Mouse (Mus musculus) urinary bladder, postnatal 4 days (tissue): ENCODE measurements around the gene Clk1.
"Not testable (repeated sequence)": the region's sequence is repeated elsewhere in the genome, so short reads cannot be mapped to it uniquely, and the experiment has no call there.

Source experiments
- DNase-seq, 2 experiments: peaks; one replicate each; pipeline ENCODE4 v3.0.0; 2021 to 2022; ENCODE audit warnings: low spot score in 2 of 2

The Clk1 gene

DNA sequence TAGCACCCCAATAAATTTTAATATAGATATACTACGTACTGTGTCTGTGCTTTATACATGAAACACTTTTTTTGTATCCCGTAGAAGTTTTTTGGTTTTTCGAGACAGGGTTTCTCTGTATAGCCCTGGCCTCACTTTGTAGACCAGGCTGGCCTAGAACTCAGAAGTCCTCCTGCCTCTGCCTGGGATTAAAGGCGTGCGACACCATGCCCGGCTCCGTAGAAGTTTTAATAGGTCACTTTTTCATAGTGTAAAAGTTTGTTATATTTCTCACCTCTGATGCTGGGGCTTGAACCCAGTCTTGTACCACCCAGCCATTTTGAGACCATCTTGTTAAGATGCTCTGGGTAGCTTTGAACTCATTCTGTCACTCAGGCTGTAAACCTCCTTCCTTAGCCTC, 16.5 kb downstream of the Clk1 start:
- DNase-seq = no peak

DNA sequence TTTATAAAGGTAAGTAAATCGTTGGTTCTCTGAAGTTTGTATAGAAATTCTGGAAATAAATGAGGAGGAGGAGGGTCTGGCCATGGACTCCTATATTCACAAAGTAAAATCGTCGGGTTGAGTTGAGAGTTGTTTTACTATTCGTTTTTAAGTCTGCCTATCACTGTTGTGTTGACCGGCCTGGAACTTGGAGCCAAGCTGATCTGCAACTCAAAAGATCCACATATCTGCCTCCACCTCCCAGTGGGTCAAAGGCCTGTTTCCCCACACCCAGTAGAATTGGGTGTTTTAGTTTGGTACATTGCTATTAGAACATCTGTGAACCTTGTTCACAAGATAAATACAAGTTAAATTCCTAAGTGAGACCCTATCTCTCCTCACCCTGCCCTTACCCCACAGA, 20.1 kb downstream of the Clk1 start:
- DNase-seq = no peak

DNA sequence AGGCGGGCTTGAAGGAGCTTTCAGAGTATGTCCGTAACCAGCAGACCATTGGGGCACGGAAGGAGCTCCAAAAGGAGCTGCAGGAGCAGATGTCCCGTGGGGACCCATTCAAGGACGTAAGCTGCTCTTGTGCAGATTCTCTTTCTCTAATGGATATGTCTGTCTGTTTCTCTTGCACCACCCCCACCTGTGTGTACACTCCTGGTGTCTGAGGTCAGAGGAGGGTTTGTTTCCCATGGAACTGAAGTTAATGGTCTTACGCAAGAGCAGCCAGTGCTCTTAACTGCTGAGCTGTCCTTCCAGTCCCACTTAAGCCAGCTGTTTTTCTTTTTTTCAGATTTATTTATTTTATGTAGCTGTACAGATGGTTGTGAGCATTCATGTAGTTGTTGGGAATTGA, 22.5 kb downstream of the Clk1 start:
- no peak for DNase-seq

DNA sequence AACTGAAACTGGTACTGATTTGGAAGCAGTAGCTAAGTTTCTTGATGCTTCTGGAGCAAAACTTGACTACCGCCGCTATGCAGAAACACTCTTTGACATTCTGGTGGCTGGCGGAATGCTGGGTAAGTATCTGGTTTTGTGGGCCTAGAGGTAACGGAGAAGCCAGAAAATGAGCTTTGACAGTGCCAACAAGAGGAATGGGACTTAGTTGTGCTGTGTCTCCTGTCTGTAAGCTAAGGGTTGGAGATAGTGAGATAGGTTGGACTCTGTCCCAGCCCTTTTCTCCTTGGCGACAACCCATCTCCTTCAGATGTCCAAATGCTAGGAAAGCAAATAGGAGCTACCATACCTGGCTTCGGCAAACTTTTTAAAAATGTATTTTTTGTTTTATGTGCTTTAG, 26.1 kb downstream of the Clk1 start:
- no peak for DNase-seq

DNA sequence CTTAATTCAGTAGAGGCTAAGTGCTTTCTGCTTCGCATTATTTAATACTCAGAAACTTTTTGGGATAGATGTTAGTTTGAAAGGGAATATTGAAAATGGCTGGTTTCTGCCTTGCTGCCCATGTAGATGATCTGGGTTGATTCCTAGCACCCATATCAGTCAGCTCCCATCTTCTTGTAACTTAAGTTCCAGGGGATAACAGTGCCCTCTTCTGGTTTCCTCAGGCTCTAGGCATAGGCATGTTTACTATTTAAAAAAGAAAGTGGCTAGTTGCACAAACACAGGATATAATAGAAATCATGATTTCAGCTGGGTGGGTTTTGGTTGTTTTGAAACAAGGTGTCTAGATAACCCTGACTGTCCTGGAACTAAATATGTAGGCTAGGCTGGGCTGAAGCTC, 27.7 kb downstream of the Clk1 start:
- no peak for DNase-seq

DNA sequence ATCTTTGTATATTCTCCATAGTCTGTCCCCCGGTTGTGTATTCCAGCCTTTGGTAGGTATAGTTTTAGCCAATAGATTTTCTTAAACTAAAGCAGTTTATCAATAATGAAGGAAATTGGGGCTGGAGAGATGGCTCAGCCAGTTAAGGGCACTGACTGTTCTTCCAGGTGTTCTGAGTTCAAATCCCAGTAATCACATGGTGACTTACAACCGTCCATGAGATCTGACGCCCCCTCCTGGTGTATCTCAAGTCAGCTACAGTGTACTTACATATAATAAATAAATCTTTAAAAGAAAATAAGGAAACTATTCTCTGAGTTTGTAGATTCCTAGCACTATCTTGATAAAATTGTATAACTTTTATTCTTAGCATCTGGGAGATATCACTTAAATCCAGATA, 28.5 kb downstream of the Clk1 start:
- DNase-seq = no peak

DNA sequence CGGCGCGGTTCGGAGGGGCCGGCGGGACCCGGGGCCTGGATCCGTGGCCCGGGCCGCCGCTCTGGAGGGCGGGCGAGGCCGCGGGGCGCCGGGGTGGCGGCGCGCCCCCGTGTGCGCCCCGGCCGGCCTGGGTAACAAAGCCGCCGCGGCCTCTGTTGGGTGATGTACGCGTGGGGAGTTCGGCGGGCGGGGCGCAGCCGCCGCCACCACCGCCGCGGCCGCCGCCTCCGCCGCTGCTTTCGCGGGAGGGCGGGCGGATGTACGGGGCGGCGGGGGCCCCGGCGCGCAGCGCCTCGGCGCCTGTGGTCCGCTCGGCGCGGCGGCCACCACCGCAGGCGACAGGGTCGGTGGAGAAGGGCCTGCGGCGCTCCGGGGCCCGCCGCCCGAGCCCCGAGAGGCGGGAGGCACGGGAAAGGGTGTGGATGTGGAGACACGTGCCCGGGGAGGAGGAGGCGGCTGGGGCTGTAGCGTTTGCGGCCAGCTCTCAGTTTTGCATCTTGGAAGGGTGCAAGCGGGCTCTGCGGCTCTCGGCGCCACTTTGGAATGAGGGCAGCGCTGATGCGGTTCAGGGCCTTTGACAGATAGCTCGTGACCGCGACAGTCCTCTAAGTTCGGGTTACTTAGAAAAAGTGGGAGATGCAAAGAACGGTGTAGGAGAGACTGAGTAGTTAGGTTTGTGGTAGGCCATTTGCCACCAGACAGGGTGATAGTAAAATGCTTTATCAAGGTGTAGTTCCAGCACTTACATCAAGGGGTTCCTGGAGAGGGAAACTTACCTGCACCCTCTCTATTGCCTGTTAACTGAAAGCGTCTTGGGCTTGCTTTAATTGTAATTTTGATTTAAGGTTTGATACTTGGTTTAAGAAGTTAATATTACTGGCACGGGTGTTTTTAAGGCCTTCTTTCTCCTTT, 30.3 kb downstream of the Clk1 start:
- peak; percentile 41 to 63 for DNase-seq

DNA sequence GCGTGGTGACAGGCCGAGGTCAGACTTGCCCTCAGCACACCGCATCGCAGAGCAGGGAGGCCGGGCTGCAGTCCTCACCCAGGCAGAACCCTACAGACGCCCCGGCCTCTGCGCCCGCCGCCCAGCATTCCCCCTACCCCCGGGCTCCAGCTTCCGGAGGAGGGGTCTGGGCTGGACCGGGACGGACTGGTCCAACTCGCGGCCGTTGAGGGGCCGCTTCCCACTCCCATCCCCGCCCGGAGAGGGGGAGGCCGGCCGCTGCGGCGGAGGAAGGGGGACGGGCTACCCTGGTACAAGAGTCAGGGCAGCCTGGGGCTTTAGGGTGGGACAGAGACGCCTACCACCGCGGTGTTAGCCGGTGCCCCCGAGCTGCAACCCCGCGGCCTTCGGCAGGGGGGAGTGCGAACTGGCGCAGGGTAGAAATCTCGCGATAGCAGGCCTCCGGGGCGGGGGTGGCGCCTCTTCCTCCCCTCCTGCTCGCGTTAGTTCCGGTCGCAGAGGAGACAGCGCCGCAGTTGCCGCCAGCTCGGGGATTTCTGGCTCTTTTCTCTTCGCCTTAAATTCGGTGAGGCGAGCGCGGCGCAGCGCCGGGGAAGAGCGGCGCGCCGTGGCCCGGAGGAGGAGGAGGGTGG, 31.1 kb downstream of the Clk1 start, which contains the start of gene Bzw1:
TSS of gene Bzw1 (plus strand) at position 247 of the 632 bp plus-strand sequence.
- DNase-seq = peak; percentile 92 to 95

DNA sequence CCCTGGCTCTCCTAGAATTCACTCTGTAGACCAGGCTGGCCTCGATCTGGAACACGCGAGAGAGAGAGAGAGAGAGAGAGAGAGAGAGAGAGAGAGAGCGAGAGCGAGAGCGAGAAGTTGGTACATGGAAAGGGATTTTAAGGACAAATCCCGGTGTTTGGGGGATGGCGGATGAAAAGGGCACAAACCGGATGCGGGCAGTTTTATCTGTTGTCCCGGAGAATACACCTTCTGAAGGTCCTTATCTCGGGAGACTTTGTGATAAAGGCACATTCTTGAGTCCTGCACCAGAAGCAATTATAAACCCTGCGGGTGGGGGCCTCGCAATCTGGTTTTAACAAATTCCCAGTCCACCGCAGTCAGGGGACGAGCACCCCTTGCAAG, 31.6 kb downstream of the Clk1 start:
- no peak for DNase-seq

DNA sequence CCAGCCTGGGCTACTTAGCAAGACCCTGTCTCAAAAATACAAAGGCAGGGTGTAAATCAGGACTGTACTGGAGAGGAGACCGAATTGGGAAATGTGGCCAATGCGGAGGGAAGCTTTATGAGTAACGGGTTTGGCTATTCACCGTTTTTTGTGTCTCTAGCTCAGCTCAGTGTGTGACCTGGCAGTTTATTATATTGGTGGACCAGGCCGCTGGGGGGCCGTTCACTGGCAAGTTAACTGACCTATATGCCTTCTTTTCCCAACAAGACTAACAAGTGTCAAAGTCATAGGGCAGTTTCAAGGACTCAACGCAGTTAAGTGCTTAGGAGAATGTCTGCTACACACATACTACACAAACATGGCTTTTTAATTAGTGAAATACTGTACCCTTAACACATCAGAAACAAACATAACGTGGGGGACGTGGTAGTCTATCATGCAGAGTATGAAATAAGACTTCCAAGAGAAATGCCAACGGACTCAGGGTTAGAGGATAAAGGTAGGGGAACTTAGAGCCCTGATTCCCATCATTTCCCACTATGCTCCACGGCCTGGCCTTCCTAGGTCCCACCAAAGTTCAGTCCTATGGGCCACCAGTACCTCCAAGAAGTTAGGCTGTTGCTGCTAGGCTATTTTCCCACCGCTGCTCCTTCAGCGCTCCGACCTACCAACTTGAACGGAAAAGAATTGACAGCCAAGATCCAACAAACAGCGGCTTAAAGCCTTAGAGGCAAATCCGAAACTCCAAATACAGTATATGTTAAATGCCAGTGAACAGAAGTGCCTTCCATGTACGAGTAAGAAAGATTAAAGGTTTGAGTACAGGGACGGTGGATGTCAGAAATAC, 32.2 kb downstream of the Clk1 start:
- DNase-seq = no peak

DNA sequence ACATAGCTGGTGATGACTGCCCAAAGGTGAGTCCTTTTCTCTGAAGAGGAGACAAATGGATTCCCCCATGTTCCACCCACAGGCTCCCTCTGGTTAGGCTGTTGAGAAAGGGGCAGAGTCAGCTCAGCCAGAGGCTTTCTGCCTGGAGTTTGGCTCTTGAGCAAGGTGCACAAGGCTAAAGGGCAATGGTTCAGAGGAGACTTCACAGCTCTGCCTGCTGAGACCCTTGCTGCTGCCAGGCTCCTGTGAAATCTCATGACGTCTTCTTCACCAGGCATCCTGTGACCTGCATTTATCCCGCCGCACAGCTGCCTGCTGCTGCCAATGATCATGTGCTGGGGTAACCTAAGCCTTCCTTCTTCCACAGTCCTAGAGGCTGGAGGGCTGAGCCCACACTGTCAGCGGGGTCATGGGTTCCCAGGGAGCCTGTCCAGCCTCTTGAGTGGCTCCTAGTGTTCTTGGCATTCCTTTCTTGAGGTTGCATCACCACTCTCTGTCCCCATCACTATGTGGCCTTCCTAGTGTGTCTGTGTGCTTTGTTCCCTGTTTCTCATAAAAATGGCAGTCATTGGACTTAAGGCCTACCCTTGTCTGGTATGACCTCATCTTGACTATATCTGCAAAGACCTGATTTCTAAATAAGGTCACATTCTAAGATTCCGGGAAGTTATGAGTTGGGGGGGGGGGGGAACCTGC, 41.1 kb downstream of the Clk1 start:
- no peak for DNase-seq

DNA sequence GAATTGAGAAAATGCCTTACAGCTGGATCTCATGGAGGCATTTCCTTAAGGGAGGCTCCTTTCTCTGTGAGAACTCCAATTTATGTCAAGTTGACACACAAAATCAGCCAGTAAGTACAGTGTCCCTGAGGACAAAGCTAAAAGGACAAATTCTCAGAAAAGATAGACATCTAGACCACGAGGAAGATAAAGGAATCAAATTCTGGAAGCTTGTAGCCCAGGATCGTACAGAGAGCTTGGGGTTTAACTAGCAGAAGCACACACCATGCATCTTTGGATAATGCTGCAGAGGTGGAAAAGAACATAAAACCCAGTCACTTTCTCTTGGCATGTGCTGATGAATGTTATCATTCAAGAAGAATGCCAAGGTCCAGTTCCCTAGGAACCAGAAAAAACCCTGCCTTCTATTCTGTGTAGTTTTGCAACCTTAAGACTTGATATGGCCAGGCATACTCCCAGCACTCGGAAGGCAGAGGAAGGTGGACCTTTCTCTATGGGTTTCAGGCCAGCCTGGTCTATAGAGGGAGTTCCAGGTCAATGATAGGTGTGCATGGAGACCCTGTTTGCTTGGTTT, 48.2 kb downstream of the Clk1 start:
- DNase-seq = no peak

DNA sequence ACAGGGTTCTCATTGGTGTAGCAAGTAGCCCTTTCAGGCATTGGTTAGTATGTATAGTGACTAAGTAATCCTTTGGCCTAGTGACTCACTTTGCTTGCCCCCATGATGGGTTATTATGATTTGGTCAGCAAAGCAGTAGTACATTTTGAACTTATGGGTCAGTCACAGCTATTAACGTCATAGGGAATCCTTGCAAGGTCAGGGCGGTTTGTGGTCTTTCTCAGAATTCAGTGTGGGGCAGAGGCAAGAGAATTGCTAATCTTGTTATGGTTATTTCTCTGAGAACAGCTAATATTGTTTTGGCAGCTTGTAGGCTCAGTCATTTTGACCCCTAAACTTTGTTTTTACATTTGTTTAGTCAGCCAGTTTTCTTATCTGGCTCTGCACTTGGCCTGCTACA, 49.6 kb downstream of the Clk1 start:
- DNase-seq = not testable (repeated sequence)

DNA sequence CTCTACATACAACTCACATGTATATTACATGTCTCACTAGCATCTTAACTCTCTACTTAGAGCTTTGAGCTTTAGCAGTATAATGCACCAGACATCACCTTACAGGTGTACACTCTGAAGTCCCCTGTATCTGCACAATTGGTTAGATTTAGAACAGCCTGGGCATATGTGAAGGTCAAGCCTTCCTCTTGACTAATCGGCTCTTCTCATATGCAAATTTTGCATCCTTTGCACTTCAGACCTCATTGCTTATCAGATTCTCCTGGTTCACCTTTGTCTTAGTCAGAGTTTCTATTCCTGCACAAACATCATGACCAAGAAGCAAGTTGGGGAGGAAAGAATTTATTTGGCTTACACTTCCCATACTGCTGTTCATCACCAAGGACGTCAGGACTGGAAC, 54.1 kb downstream of the Clk1 start:
- no peak for DNase-seq

DNA sequence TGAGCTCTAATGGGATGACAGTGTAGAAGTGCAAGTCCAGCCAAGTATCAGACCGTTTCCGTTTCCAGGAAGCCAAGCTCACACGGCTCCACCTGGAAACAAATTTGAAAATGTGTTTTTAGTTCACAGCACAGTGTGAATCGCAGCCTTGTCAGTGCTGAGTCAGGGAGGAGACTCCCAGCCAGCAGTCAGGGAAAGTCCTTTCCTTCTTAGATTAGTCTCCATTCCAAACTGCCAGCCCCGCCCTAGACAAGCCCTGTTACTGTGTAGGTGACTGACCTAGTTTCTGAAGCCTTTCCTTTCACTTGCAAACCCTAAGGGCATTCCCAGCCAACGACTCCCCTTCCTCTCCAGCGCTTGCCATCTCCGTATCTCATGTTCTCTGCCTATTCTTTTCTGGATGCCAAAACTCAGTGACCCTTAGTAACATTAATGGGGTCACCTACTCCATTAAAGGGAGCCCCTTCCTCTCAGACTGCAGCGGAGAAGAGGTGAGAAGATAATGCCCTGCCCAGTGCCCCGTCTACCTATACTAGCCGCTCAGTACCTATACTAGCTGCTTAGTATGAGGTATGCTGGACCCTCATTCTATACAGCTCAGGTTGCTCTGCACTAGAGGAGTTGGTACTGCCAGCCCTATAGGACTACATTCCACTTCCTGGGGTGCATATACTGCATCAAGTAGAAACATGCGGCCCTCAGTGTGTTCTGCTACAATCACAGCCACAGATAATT, 57.0 kb downstream of the Clk1 start:
- no peak for DNase-seq

DNA sequence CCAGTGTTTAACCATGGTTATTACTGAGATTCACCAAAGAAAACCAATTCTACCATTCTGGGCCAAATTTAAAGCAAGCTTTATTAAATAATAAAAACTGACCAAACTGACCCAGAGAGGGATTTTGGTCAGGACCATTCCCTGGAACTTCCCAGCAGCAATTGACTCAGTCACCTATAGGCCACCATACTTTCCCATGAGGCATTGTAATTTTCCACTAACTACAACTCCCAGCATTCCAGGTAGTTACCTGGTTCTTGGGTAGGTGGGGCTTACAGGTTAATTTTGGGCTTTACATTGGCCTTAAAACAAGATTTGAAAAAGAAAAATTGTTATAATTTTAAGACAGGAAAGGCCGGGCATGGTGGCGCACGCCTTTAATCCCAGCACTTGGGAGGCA, 58.0 kb downstream of the Clk1 start:
- no peak for DNase-seq

DNA sequence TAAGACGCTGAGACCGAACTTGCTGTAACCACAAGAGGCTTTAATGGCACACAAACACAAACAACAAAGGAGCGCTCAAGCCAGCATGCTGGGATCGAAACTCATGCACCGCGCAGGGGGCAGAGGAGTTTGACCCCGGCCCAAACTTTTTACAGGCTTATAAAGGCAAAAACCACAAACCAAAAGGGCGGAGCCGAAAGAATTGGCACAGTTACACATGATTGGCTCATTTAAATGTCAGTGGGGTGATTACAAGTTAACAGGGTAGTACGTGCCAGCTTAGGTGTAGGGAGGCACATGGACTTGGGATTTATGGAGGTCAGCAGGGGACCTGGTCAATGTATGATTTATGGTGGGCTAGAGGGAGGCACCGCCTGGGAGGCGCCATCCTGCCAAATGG, 59.3 kb downstream of the Clk1 start:
- DNase-seq = no peak

DNA sequence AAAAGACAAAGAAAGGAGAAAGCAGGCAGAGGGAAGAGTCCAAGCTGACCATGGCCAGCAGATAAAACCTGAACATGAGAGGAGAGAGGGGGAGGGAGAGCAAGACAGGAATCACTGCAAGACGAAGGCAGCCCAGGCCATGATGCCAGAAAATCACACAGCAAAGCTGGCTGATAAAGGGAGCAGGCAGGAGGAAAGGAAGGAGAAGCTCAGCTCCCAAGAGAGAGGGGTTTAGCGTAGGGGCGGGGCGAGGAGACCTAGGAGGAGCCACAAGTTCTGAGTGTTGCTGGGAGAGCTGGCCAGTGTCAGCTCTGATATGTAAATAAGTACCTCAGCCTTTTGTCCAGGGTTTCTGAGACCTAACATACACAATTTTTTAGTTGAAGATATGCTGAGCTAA, 61.6 kb downstream of the Clk1 start:
- DNase-seq = no peak
